Mouse (Mus musculus): Measurements from ENCODE around the gene Slc7a9. TPM values are rescaled to one million over a fixed set of nuclear protein-coding genes. Genes with fewer than 3 reads are reported as not detected.

The Slc7a9 gene
- polyA plus RNA-seq, 1 experiment, result 0.06 TPM

GRCm38 (mm10) chr7:35428146-35428545 is 20.4 kb upstream of the Slc7a9 start:
- H3K27ac ChIP-seq (ENCODE audit: insufficient read depth, low read length), result no peak overlapping the region

GRCm38 (mm10) chr7:35435266-35435665 is 13.3 kb upstream of the Slc7a9 start:
- WGBS, result 97% methylated on average over 9 of the region's 9 CpGs
- H3K36me3 ChIP-seq (ENCODE audit: control insufficient read depth, insufficient read depth, low read length), result peaks cover 32% of the 10 kb centered on the region

More at GRCm38 (mm10) chr7:35428146-35428545, 20.4 kb upstream of the Slc7a9 start:
- Histone ChIP-seq H3K4me3 (ENCODE audit: extremely low read depth, insufficient read depth, insufficient read length) (no peak overlapping the region), H3K27me3 (ENCODE audit: control insufficient read depth, insufficient read depth, low read length) (no peaks in the 10 kb centered on the region), H3K4me1 (ENCODE audit: control insufficient read depth, insufficient read depth, insufficient read length) (no peaks in the 10 kb centered on the region), H3K36me3 (ENCODE audit: control insufficient read depth, insufficient read depth, low read length) (peaks cover 18% of the 10 kb centered on the region)
- no peak for TF ChIP-seq CTCF (IDR thresholded peaks at IDR 0.05; ENCODE audit: extremely low read depth, insufficient read depth, insufficient read length, insufficient replicate concordance)
- no peak for TF ChIP-seq POLR2A (IDR thresholded peaks at IDR 0.05; ENCODE audit: low read depth, low read length)
- no peak for DNase-seq (ENCODE audit: low read depth in 1 of 2, low spot score in 2 of 2)
- WGBS, result 92% methylated on average over 10 of the region's 10 CpGs

GRCm38 (mm10) chr7:35447501-35447900 is 1.1 kb upstream of the Slc7a9 start:
- Histone ChIP-seq H3K4me1 (ENCODE audit: control insufficient read depth, insufficient read depth, insufficient read length) (no peaks in the 10 kb centered on the region), H3K36me3 (ENCODE audit: control insufficient read depth, insufficient read depth, low read length) (no peaks in the 10 kb centered on the region), H3K27me3 (ENCODE audit: control insufficient read depth, insufficient read depth, low read length) (no peaks in the 10 kb centered on the region), H3K27ac (ENCODE audit: insufficient read depth, low read length) (no peak overlapping the region), H3K4me3 (ENCODE audit: extremely low read depth, insufficient read depth, insufficient read length) (no peak overlapping the region)
- DNase-seq (ENCODE audit: low read depth in 1 of 2, low spot score in 2 of 2), result no peak
- TF ChIP-seq CTCF (IDR thresholded peaks at IDR 0.05; ENCODE audit: extremely low read depth, insufficient read depth, insufficient read length, insufficient replicate concordance) (no peak), POLR2A (IDR thresholded peaks at IDR 0.05; ENCODE audit: low read depth, low read length) (no peak)
- WGBS, result 70% methylated on average over 4 of the region's 4 CpGs

More at GRCm38 (mm10) chr7:35435266-35435665, 13.3 kb upstream of the Slc7a9 start:
- Histone ChIP-seq H3K27ac (ENCODE audit: insufficient read depth, low read length) (no peak overlapping the region), H3K4me1 (ENCODE audit: control insufficient read depth, insufficient read depth, insufficient read length) (no peaks in the 10 kb centered on the region), H3K4me3 (ENCODE audit: extremely low read depth, insufficient read depth, insufficient read length) (no peak overlapping the region), H3K27me3 (ENCODE audit: control insufficient read depth, insufficient read depth, low read length) (no peaks in the 10 kb centered on the region)
- TF ChIP-seq POLR2A (IDR thresholded peaks at IDR 0.05; ENCODE audit: low read depth, low read length), result no peak
- no peak for TF ChIP-seq CTCF (IDR thresholded peaks at IDR 0.05; ENCODE audit: extremely low read depth, insufficient read depth, insufficient read length, insufficient replicate concordance)
- DNase-seq (ENCODE audit: low read depth in 1 of 2, low spot score in 2 of 2), result no peak

- DNase-seq (ENCODE audit: low read depth in 1 of 2, low spot score in 2 of 2), result no peak
- Histone ChIP-seq H3K27me3 (ENCODE audit: control insufficient read depth, insufficient read depth, low read length) (no peaks in the 10 kb centered on the region), H3K4me3 (ENCODE audit: extremely low read depth, insufficient read depth, insufficient read length) (no peak overlapping the region), H3K4me1 (ENCODE audit: control insufficient read depth, insufficient read depth, insufficient read length) (no peaks in the 10 kb centered on the region), H3K27ac (ENCODE audit: insufficient read depth, low read length) (no peak overlapping the region), H3K36me3 (ENCODE audit: control insufficient read depth, insufficient read depth, low read length) (no peaks in the 10 kb centered on the region)
- 72% methylated on average over 7 of the region's 7 CpGs for WGBS
- TF ChIP-seq CTCF (IDR thresholded peaks at IDR 0.05; ENCODE audit: extremely low read depth, insufficient read depth, insufficient read length, insufficient replicate concordance), result no peak
- no peak for TF ChIP-seq POLR2A (IDR thresholded peaks at IDR 0.05; ENCODE audit: low read depth, low read length)
Measured at GRCm38 (mm10) chr7:35448867-35449266, 271 bp downstream of the Slc7a9 start.

DNA sequence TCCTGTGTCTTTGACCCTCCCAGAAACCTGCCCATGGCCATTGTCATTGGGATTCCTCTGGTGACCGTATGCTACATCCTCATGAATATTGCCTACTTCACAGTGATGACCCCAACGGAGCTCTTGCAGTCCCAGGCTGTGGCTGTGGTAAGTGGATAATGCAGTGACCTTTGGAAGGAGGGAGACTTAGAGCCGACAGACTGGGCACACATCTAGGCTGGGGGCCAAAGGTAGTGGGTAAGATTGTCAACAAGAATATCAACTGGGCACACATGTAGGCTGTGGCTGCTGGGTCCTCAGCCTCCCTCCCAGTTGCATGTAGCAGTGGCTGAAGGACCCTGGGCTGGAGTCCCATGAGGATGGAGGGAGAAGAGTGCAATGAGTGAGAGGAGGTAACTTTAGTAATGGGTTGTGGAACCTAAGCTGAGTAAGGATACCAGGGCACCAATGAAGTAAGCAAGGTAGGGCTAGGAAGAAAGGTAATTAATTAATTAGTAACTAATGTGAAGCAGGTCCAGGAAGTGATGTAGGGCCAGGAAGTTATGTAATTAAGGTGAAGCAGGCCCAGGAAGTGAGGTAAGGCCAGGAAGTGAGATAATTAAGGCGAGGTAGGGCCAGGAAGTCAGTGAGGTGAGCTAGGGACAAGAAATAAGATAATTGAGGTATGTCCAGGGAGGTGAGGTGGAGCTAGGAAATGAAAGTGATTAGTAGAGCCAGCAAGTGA is 7.7 kb downstream of the Slc7a9 start:
- Histone ChIP-seq H3K36me3 (ENCODE audit: control insufficient read depth, insufficient read depth, low read length) (no peaks in the 10 kb centered on the region), H3K27ac (ENCODE audit: insufficient read depth, low read length) (no peak overlapping the region), H3K4me3 (ENCODE audit: extremely low read depth, insufficient read depth, insufficient read length) (no peak overlapping the region), H3K27me3 (ENCODE audit: control insufficient read depth, insufficient read depth, low read length) (no peaks in the 10 kb centered on the region), H3K4me1 (ENCODE audit: control insufficient read depth, insufficient read depth, insufficient read length) (no peaks in the 10 kb centered on the region)
- no peak for DNase-seq (ENCODE audit: low read depth in 1 of 2, low spot score in 2 of 2)
- 84% methylated on average over 4 of the region's 4 CpGs for WGBS
- TF ChIP-seq POLR2A (IDR thresholded peaks at IDR 0.05; ENCODE audit: low read depth, low read length) (no peak), CTCF (IDR thresholded peaks at IDR 0.05; ENCODE audit: extremely low read depth, insufficient read depth, insufficient read length, insufficient replicate concordance) (no peak)

GRCm38 (mm10) chr7:35460971-35461370 is 12.4 kb downstream of the Slc7a9 start:
- Histone ChIP-seq H3K36me3 (ENCODE audit: control insufficient read depth, insufficient read depth, low read length) (no peaks in the 10 kb centered on the region), H3K4me1 (ENCODE audit: control insufficient read depth, insufficient read depth, insufficient read length) (no peaks in the 10 kb centered on the region), H3K4me3 (ENCODE audit: extremely low read depth, insufficient read depth, insufficient read length) (no peak overlapping the region), H3K27ac (ENCODE audit: insufficient read depth, low read length) (no peak overlapping the region), H3K27me3 (ENCODE audit: control insufficient read depth, insufficient read depth, low read length) (no peaks in the 10 kb centered on the region)
- WGBS, result 88% methylated on average over 4 of the region's 4 CpGs
- TF ChIP-seq CTCF (IDR thresholded peaks at IDR 0.05; ENCODE audit: extremely low read depth, insufficient read depth, insufficient read length, insufficient replicate concordance) (no peak), POLR2A (IDR thresholded peaks at IDR 0.05; ENCODE audit: low read depth, low read length) (no peak)
- DNase-seq (ENCODE audit: low read depth in 1 of 2, low spot score in 2 of 2), result no peak

GRCm38 (mm10) chr7:35465027-35465426 is 16.4 kb downstream of the Slc7a9 start:
- no peak for DNase-seq (ENCODE audit: low read depth in 1 of 2, low spot score in 2 of 2)
- Histone ChIP-seq H3K27me3 (ENCODE audit: control insufficient read depth, insufficient read depth, low read length) (no peaks in the 10 kb centered on the region), H3K4me1 (ENCODE audit: control insufficient read depth, insufficient read depth, insufficient read length) (no peaks in the 10 kb centered on the region), H3K36me3 (ENCODE audit: control insufficient read depth, insufficient read depth, low read length) (no peaks in the 10 kb centered on the region), H3K4me3 (ENCODE audit: extremely low read depth, insufficient read depth, insufficient read length) (no peak overlapping the region), H3K27ac (ENCODE audit: insufficient read depth, low read length) (no peak overlapping the region)
- 89% methylated on average over 5 of the region's 5 CpGs for WGBS
- TF ChIP-seq CTCF (IDR thresholded peaks at IDR 0.05; ENCODE audit: extremely low read depth, insufficient read depth, insufficient read length, insufficient replicate concordance), result no peak
- no peak for TF ChIP-seq POLR2A (IDR thresholded peaks at IDR 0.05; ENCODE audit: low read depth, low read length)
